Mouse (Mus musculus): ENCODE measurements around the gene Gm28035. TPM values are rescaled to one million over a fixed set of nuclear protein-coding genes. Genes with fewer than 3 reads are reported as not detected.

The Gm28035 gene
- total RNA-seq (2023), result under 1 TPM in 1 of 2 experiments, not detected in 1; 0.64 TPM

DNA sequence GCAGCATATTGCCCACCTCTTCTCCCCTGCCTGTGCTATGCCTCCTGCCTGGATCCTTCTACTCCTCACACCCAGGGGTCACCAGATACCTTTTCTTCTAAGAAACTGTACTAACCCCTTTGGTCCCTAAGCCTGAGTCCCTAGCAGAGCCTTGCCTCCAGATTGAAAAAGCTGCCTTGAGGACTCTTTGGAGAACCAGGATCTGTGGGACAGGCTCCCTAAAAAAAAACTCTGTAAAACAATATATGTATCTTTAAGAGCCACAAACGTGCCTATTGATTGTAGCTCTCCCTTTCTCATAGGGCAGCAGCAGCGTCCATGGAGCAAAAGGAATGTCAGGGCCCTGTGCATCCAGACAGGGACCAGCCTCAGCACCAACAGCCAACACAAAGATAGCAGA is at the start of gene Gm28035:
Gene Gm28035, plus strand, starts transcription at position 301 of the 400 bp plus-strand sequence.

DNA sequence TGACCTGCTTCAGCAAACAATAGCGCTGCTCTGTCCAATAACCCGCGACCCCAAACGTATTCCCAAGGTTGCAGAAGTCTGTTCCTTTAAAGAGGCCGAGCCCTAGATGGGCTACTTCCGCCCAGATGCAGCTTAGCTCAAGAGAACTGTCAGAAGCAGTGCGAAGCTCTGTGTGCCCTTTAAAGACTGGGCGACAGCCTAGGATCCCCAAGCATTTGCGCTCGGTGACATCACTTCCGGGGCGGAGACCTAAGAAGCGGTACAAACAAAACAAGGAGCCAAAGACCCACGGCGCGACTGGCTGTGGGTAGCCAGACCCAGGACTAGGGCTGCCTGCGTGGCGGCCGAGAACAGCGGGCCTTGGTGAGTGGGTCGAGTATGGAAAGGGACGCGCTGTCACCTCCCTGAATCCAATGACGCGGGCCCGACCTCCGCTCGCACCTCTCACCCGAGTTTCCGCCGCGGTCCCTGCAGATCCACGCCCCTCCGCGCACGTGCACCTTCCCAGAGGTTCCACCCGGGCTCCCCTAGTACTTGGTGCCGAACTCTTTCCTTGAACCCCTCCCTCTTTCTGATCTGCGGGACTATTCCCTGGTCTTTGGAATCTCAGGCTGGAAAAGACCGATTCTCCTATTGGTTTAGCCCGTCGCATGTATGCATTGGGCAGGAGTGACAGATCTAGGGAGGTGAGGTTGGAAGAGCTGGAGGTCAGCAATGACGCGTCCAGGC is 34.6 kb upstream of the Gm28035 start, which contains the start of gene Kyat1:
Gene Kyat1, minus strand, starts transcription at position 219 of the 729 bp plus-strand sequence.

DNA sequence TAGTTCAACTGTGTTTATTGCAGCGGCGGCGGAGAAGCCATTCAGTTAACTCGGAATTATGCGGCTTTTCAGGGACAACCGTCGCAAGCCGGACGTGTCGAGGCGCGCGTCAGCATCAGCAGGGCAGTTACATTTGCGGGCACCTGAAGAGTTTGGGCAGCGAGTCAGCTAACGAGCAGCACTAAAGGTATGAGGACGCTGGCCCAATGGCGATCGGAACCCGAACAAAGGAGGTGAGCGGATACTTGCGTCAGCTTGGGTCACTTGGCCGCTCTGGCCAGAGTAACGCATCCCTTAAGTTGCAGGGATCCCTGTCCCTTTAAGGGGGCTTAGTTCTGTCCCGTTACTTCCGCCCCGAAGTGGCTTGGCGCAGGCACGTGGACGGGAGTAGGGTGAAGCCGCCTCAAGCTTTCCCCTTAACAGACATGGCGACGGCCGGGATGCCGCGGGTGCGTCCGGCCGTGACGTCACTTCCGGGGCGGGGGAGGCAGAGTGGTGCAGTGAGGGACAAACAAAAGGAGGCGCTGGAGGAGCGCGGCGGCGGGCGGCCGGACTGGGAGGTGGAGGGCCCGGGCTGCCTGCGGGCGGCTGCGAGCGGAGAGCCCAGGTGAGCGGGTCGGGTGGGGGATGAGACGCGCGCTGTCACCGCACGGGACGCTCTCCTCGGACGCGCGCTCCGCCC is 3.0 kb upstream of the Gm28035 start, which contains the start of gene Lrrc8a:
Gene Lrrc8a, plus strand, starts transcription at position 517 of the 682 bp plus-strand sequence.

DNA sequence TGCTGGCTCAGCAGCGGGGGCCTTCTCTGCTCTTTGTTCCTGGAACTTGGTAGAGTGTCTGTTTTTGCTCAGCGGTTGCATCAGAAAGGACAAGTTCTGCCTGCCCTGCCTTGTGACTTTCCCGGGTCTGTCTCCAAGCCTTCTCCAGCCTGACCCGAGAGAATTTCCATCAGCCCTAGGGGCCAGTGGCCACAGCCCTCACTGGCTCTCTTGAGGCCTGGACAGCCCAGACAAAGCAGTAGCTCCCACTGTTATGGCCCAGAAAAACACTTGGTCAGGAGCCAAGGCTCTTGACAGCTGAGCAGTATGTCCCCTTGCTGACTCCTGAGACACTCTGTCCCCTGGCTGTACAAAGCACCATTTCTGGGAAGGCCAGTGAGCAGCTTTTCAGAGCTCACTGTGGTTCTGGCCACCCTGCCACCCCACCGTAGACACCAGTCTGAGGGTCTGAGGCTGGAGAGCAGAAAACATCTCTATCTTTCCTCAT is 25.4 kb downstream of the Gm28035 start, which contains the start of gene Phyhd1:
Gene Phyhd1, plus strand, starts transcription at position 437 of the 487 bp plus-strand sequence.

DNA sequence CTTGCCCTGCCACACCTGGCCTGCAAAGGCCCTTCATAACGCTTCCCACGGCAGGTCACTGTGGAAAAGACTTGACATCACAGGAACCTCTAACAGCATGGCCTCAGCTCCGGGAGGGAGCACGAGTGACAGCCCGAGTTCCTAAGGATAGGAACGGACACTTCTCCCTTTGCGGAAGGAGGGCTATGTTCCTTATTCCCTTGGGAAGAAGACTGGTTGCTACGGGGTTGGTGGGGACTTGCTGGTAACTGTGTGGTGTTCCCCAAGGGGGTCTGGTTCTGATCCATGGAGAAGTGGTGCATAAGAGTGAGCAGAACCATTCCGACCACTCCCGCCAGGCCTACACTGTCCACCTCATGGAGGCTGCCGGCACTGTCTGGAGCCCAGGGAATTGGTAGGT is 40.4 kb downstream of the Gm28035 start, which contains the start of gene Gm28038:
Gene Gm28038, plus strand, starts transcription at position 301 of the 400 bp plus-strand sequence.

DNA sequence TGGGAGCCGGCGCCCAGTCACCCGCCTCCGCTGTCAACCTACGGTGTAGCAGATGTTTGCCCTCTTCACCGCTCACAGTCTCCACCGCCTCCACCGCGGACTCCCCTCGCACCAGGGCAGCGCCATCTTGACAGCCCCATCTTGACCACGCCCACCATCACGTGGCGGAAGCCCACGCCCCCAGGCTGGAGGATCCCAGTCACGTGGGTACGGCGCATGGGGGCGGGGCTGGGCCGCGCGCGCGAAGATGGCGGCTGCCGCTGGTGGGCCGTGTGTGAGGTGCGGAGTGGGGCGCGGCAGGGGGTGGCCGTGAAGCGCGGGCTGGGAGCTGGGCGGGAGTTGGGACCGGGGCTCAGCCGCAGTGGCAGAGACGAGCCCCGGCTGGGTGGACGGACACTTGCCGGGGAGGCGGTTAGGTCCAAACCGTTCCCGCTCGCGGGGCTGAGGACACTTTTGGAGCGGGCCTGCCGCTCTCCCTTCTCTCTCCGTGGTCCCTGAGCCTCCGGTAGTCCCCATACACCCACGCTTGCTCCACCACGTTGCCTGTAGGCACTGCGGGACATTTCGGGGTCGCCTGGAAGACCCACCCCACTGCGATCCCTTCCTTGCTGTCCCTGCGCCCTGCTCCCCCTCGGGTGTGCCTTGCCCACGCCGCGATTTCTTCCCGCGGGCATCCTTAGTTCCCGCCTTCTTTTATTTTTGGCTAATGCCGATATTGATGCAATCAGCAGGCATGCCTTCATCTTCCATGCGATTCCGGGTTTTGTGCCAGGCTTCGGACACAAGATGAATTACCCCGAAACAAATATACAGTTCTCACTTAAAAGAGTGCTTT is 46.0 kb downstream of the Gm28035 start, which contains the start of the genes Dolk and Nup188:
Gene Dolk, minus strand, starts transcription at position 143 of the 835 bp plus-strand sequence.
Gene Nup188, plus strand, starts transcription at position 206 of the 835 bp plus-strand sequence.

Other genes with a start within 250 kb of the Gm28035 start
- gene Wdr34, start 191.7 kb upstream of the Gm28035 start, total RNA-seq (2023), result 1 to 10 TPM; 2.0 TPM
- 100 to 1,000 TPM; 117 to 141 TPM for gene Set, start 183.2 kb upstream of the Gm28035 start, total RNA-seq (2023)
- gene Pkn3, start 162.9 kb upstream of the Gm28035 start, total RNA-seq (2023), result 10 to 100 TPM in 1 of 2 experiments, 1 to 10 TPM in 1; 4.2 to 11.0 TPM
- 10 to 100 TPM; 11.2 to 11.5 TPM for gene Zdhhc12, start 146.9 kb upstream of the Gm28035 start, total RNA-seq (2023)
- gene Zer1, start 116.0 kb upstream of the Gm28035 start, total RNA-seq (2023), result 10 to 100 TPM; 32.6 to 35.7 TPM
- 10 to 100 TPM; 44.3 to 51.3 TPM for gene Tbc1d13, start 106.8 kb upstream of the Gm28035 start, total RNA-seq (2023)
- 1 to 10 TPM; 3.2 to 3.4 TPM for gene Endog, start 69.1 kb upstream of the Gm28035 start, total RNA-seq (2023)
- 10 to 100 TPM in 1 of 2 experiments, 1 to 10 TPM in 1; 7.6 to 10.1 TPM for gene Spout1, start 62.1 kb upstream of the Gm28035 start, total RNA-seq (2023)
- 1 to 10 TPM; 2.5 TPM for gene Kyat1, start 34.7 kb upstream of the Gm28035 start, total RNA-seq (2023)
- 10 to 100 TPM; 16.2 to 19.7 TPM for gene Lrrc8a, start 2.9 kb upstream of the Gm28035 start, total RNA-seq (2023)
- gene Phyhd1, start 25.6 kb downstream of the Gm28035 start, total RNA-seq (2023), result 1 to 10 TPM; 1.4 to 2.4 TPM
- 1 to 10 TPM in 1 of 2 experiments, not detected in 1; 8.2 TPM for gene Gm28038, start 40.5 kb downstream of the Gm28035 start, total RNA-seq (2023)
- 1 to 10 TPM; 4.6 to 6.1 TPM for gene Dolk, start 45.8 kb downstream of the Gm28035 start, total RNA-seq (2023)
- gene Nup188, start 45.8 kb downstream of the Gm28035 start, total RNA-seq (2023), result 10 to 100 TPM; 30.0 to 30.1 TPM
- 10 to 100 TPM; 14.6 to 16.0 TPM for gene Sh3glb2, start 118.8 kb downstream of the Gm28035 start, total RNA-seq (2023)
- gene Miga2, start 123.7 kb downstream of the Gm28035 start, total RNA-seq (2023), result 1 to 10 TPM; 5.9 to 7.6 TPM
- 10 to 100 TPM; 10.8 to 12.6 TPM for gene Dolpp1, start 151.7 kb downstream of the Gm28035 start, total RNA-seq (2023)
- 10 to 100 TPM; 31.9 to 36.0 TPM for gene Crat, start 175.2 kb downstream of the Gm28035 start, total RNA-seq (2023)
- gene Ptpa, start 175.5 kb downstream of the Gm28035 start, total RNA-seq (2023), result 100 to 1,000 TPM in 1 of 2 experiments, 10 to 100 TPM in 1; 96.5 to 101 TPM
- 1 to 10 TPM in 1 of 2 experiments, under 1 TPM in 1; 0.76 to 1.9 TPM for gene Ier5l, start 233.7 kb downstream of the Gm28035 start, total RNA-seq (2023)